Mouse (Mus musculus) heart, embryonic 12.5 days (tissue): ENCODE results near the gene Gm49721. TPM values are rescaled to one million over a fixed set of nuclear protein-coding genes. Genes with fewer than 3 reads are reported as not detected.
A peak's percentile ranks its signal among the peaks of the same experiment; 100 is the strongest.
"Not testable (repeated sequence)": the region's sequence is repeated elsewhere in the genome, so short reads cannot be mapped to it uniquely, and the experiment has no call there.

Source experiments
- ATAC-seq: fragments of 200-750 bp; cut with Nextera tagmentation; 2 replicates; pipeline ENCODE4 v1.8.0; 2017; ENCODE audit warnings: moderate TSS enrichment, moderate library complexity; ENCODE audit not compliant: insufficient number of reproducible peaks, low FRiP score
- H3K27ac ChIP-seq: fragments of 300-500 bp; sonication (generic); 2 replicates; pipeline ENCODE4 v1.5.1; 2016; ENCODE audit warnings: mild to moderate bottlenecking, moderate library complexity; ENCODE audit not compliant: poor library complexity, severe bottlenecking
- H3K27me3 ChIP-seq: fragments of 300-500 bp; sonication (generic); replicated peaks from 2 replicates; pipeline ENCODE4 v1.6.1; 2016; ENCODE audit warnings: mild to moderate bottlenecking, moderate library complexity
- H3K36me3 ChIP-seq: fragments of 300-500 bp; sonication (generic); 2 replicates; pipeline ENCODE4 v1.6.1; 2016; ENCODE audit warnings: mild to moderate bottlenecking, moderate library complexity
- H3K4me1 ChIP-seq: fragments of 300-500 bp; sonication (generic); replicated peaks from 2 replicates; pipeline ENCODE4 v1.6.1; 2016; ENCODE audit warnings: mild to moderate bottlenecking
- H3K4me2 ChIP-seq: fragments of 300-500 bp; sonication (generic); 2 replicates; pipeline ENCODE4 v1.6.1; 2016; ENCODE audit warnings: mild to moderate bottlenecking, moderate library complexity
- H3K4me3 ChIP-seq: fragments of 300-500 bp; sonication (generic); 2 replicates; pipeline ENCODE4 v1.5.1; 2016; ENCODE audit warnings: mild to moderate bottlenecking
- H3K9ac ChIP-seq: fragments of 300-500 bp; sonication (generic); 2 replicates; pipeline ENCODE4 v1.6.1; 2016; ENCODE audit warnings: mild to moderate bottlenecking, moderate library complexity
- H3K9me3 ChIP-seq: fragments of 300-500 bp; sonication (generic); replicated peaks from 2 replicates; pipeline ENCODE4 v1.6.1; 2016; ENCODE audit warnings: mild to moderate bottlenecking, moderate library complexity
- WGBS: fragments of 180-500 bp; shearing (Covaris S2); methylation state at CpG from one replicate; pipeline ENCODE4 v1.1.7; 2016; 5-methylcytosine and 5-hydroxymethylcytosine counted together
- polyA plus RNA-seq: library from polyadenylated mRNA; unstranded; fragments of >200 nt; fragmentation: Nextera tagmentation; extraction: Ambion mirVana; gene quantifications from 2 replicates; pipeline ENCODE4 v1.2.1, GENCODE M21; 2016

The Gm49721 gene
- polyA plus RNA-seq: 0.17 and 0.19 TPM in 2 replicates

- Histone ChIP-seq H3K4me3 (peak within 1 kb of the TSS; percentile 69), H3K27ac (peak within 1 kb of the TSS; percentile 54; the same call in 1 of the 2 replicates), H3K9ac (peak within 1 kb of the TSS; percentile 82), H3K4me2 (peak within 1 kb of the TSS; percentile 67)
- peak; percentile 99 for ATAC-seq
- WGBS: under 1% methylated on average over 54 of the region's 68 CpGs
- not testable (repeated sequence) for H3K36me3 ChIP-seq, H3K4me1 ChIP-seq, H3K27me3 ChIP-seq, H3K9me3 ChIP-seq
Observed at GRCm38 (mm10) chr17:6978287-6979248, at the start of gene Gm49721. Gene Gm49721, plus strand, starts transcription at chr17:6978904.

GRCm38 (mm10) chr17:6931625-6932024 is 47.1 kb upstream of the Gm49721 start:
- 92% methylated on average over 7 of the region's 7 CpGs for WGBS
- not testable (repeated sequence) for H3K9ac ChIP-seq

GRCm38 (mm10) chr17:6942560-6942959 is 36.1 kb upstream of the Gm49721 start:
- not testable (repeated sequence) for H3K27me3 ChIP-seq, H3K4me3 ChIP-seq, H3K4me1 ChIP-seq, H3K9ac ChIP-seq, ATAC-seq, H3K36me3 ChIP-seq, H3K27ac ChIP-seq, H3K9me3 ChIP-seq, H3K4me2 ChIP-seq
- WGBS: no CpG with 5 or more reads among the region's 4 CpGs

More at GRCm38 (mm10) chr17:6931625-6932024, 47.1 kb upstream of the Gm49721 start:
- H3K27me3 ChIP-seq, H3K27ac ChIP-seq, H3K4me2 ChIP-seq, H3K36me3 ChIP-seq, H3K9me3 ChIP-seq, H3K4me1 ChIP-seq, H3K4me3 ChIP-seq, ATAC-seq: not testable (repeated sequence)

GRCm38 (mm10) chr17:6947637-6947983 is 31.1 kb upstream of the Gm49721 start:
- H3K27ac ChIP-seq: peak overlapping the region; percentile 96; the same call in 1 of the 2 replicates
- not testable (repeated sequence) for H3K27me3 ChIP-seq, H3K4me1 ChIP-seq, H3K9ac ChIP-seq, H3K9me3 ChIP-seq, H3K36me3 ChIP-seq
- peak; percentile 15; the same call in 1 of the 2 replicates for ATAC-seq
- no CpG with 5 or more reads among the region's 8 CpGs for WGBS
- peak overlapping the region; percentile 71 for H3K4me3 ChIP-seq
- H3K4me2 ChIP-seq: peak overlapping the region; percentile 77

- WGBS: under 1% methylated on average over 63 of the region's 73 CpGs
- H3K9ac ChIP-seq: peak within 1 kb of the TSS; percentile 79
- H3K27me3 ChIP-seq, H3K36me3 ChIP-seq, H3K4me1 ChIP-seq, H3K9me3 ChIP-seq: not testable (repeated sequence)
- peak within 1 kb of the TSS; percentile 77 for H3K4me2 ChIP-seq
- peak within 1 kb of the TSS; percentile 71 for H3K4me3 ChIP-seq
- peak; percentile 94 for ATAC-seq
- peak within 1 kb of the TSS; percentile 96 for H3K27ac ChIP-seq
Observed at GRCm38 (mm10) chr17:6947984-6948768, 30.5 kb upstream of the Gm49721 start, which contains the start of gene Rsph3b. Gene Rsph3b, minus strand, starts transcription at chr17:6948682.

GRCm38 (mm10) chr17:6948769-6949228 is 29.9 kb upstream of the Gm49721 start:
- H3K27ac ChIP-seq: peak overlapping the region; percentile 96
- H3K4me3 ChIP-seq: peak overlapping the region; percentile 71
- H3K9ac ChIP-seq: peak overlapping the region; percentile 79
- H3K36me3 ChIP-seq, H3K27me3 ChIP-seq, H3K4me1 ChIP-seq, H3K9me3 ChIP-seq: not testable (repeated sequence)
- peak; percentile 24; the same call in 1 of the 2 replicates for ATAC-seq
- H3K4me2 ChIP-seq: peak overlapping the region; percentile 77
- 10% methylated on average over 9 of the region's 9 CpGs for WGBS

GRCm38 (mm10) chr17:6958881-6959280 is 19.8 kb upstream of the Gm49721 start:
- H3K9me3 ChIP-seq, H3K4me1 ChIP-seq, H3K9ac ChIP-seq, H3K27ac ChIP-seq, H3K4me2 ChIP-seq, H3K27me3 ChIP-seq, H3K36me3 ChIP-seq, H3K4me3 ChIP-seq, ATAC-seq: not testable (repeated sequence)
- WGBS: 71% methylated on average over 7 of the region's 8 CpGs

- not testable (repeated sequence) for H3K4me1 ChIP-seq, H3K9me3 ChIP-seq, H3K9ac ChIP-seq, H3K36me3 ChIP-seq, H3K27me3 ChIP-seq, H3K27ac ChIP-seq, ATAC-seq
- 64% methylated on average over 5 of the region's 6 CpGs for WGBS
- Histone ChIP-seq H3K4me3 (peak overlapping the region; percentile 74), H3K4me2 (peak overlapping the region; percentile 59)
Observed at GRCm38 (mm10) chr17:6959543-6960259, 19.0 kb upstream of the Gm49721 start.

- WGBS: 1% methylated on average over 12 of the region's 12 CpGs
- H3K27me3 ChIP-seq, H3K9me3 ChIP-seq, ATAC-seq, H3K36me3 ChIP-seq, H3K27ac ChIP-seq, H3K4me1 ChIP-seq: not testable (repeated sequence)
- peak overlapping the region; percentile 59 for H3K4me2 ChIP-seq
- H3K9ac ChIP-seq: peak overlapping the region; percentile 88
- H3K4me3 ChIP-seq: peak overlapping the region; percentile 74
Observed at GRCm38 (mm10) chr17:6960349-6960748, 18.4 kb upstream of the Gm49721 start.

GRCm38 (mm10) chr17:6960776-6961175 is 17.9 kb upstream of the Gm49721 start, which contains the start of gene Tagap1:
Gene Tagap1, minus strand, starts transcription at chr17:6961156.
- WGBS: under 1% methylated on average over 41 of the region's 51 CpGs
- not testable (repeated sequence) for H3K9me3 ChIP-seq, H3K27me3 ChIP-seq, H3K4me1 ChIP-seq, H3K36me3 ChIP-seq
- ATAC-seq: peak; percentile 23; the same call in 1 of the 2 replicates
- Histone ChIP-seq H3K4me2 (peak within 1 kb of the TSS; percentile 60), H3K27ac (peak within 1 kb of the TSS; percentile 84), H3K9ac (peak within 1 kb of the TSS; percentile 88), H3K4me3 (peak within 1 kb of the TSS; percentile 74)
